Mouse (Mus musculus) brain, embryonic 14.5 days (tissue): ENCODE results near the gene Erlin1. TPM values are rescaled to one million over a fixed set of nuclear protein-coding genes. Genes with fewer than 3 reads are reported as not detected.

Experiments
- DNase-seq: peaks from one replicate; pipeline ENCODE4 v3.0.0-alpha.2; 2011; ENCODE audit warnings: low read depth
- CTCF ChIP-seq: fragments of 200-500 bp; IDR thresholded peaks from 2 replicates; pipeline ENCODE4 v1.5.1; 2012; ENCODE audit warnings: inconsistent platforms, mild to moderate bottlenecking, moderate library complexity, borderline replicate concordance; ENCODE audit not compliant: insufficient read depth, insufficient read length; ENCODE audit errors: extremely low read depth
- POLR2A ChIP-seq: fragments of 200-500 bp; IDR thresholded peaks from 2 replicates; pipeline ENCODE4 v1.6.1; 2012; ENCODE audit warnings: mild to moderate bottlenecking, inconsistent platforms, borderline replicate concordance; ENCODE audit not compliant: poor library complexity, insufficient read depth, insufficient read length, severe bottlenecking; ENCODE audit errors: extremely low read depth
- polyA plus RNA-seq: library from polyadenylated mRNA; depleted of rRNA; stranded (reverse); fragments of >200 nt; gene quantifications from 2 replicates; pipeline ENCODE4 v1.2.3, GENCODE M21; 2012; rRNA removed

Gene Erlin1
- polyA plus RNA-seq, 1 experiment: 18.3 TPM

DNA sequence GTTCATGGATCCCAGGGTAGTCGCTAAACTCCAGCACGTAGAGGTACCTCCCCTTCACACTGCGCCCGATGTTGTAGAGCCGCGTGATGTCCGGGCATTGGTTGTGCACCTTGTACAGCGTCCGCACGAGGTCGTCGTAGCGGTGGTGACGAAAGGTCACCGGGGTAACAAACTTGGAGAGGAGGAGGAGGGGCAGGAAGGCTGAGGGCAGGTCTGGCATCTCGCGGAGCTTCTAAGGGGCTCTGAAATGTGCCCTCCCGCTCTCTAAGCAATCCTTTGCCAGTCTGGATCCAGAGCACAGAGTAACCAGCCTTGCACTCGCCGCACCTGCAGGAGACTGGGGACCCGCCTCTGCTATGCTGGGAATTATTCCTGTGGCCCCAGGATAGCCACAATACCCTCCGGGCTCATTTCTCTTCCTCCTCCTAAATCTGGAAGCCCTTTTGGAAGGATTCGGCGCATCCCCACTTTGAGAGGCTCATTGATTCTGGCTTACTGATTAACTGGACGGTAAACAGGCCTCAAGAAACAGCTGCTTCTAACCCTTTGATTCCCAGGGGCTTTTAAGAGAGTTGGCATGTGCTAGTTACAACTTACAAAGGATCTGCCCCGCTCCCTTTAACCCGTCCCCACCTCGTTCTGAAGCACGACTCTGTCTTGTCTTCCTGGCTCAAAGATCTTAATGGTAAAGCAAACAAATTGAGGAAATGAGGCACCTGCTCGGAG is 83.4 kb downstream of the Erlin1 start, which contains the start of gene Cpn1:
Cpn1 (minus strand) TSS at position 488 of the 726 bp plus-strand sequence.
- TF ChIP-seq CTCF (no peak), POLR2A (no peak)
- no peak for DNase-seq

Other genes with a start within 250 kb of the Erlin1 start
- 16.1 and 16.9 TPM in 2 replicates for gene Dnmbp, start 129.6 kb downstream of the Erlin1 start, polyA plus RNA-seq
- gene Cpn1, start 83.2 kb downstream of the Erlin1 start, polyA plus RNA-seq: 0.15 and 0.23 TPM in 2 replicates
- gene Cyp2c23, start 40.6 kb downstream of the Erlin1 start, polyA plus RNA-seq: 0.04 and 0.05 TPM in 2 replicates
- 107 and 111 TPM in 2 replicates for gene Chuk, start 37.7 kb upstream of the Erlin1 start, polyA plus RNA-seq
- 30.7 and 31.7 TPM in 2 replicates for gene Cwf19l1, start 66.1 kb upstream of the Erlin1 start, polyA plus RNA-seq
- gene Bloc1s2, start 76.7 kb upstream of the Erlin1 start, polyA plus RNA-seq: 91.2 and 104 TPM in 2 replicates
- 0.19 and 0.26 TPM in 2 replicates for gene Pkd2l1, start 122.7 kb upstream of the Erlin1 start, polyA plus RNA-seq
- 3.1 and 3.5 TPM in 2 replicates for gene Scd3, start 133.5 kb upstream of the Erlin1 start, polyA plus RNA-seq
- gene Scd2, start 223.9 kb upstream of the Erlin1 start, polyA plus RNA-seq: 346 and 452 TPM in 2 replicates